Mouse (Mus musculus) E14TG2a.4 (cell line): ENCODE data around the gene Asb4.

Source experiments
- CTCF ChIP-seq: conservative IDR thresholded peaks from 2 replicates; pipeline ENCODE4 v1.5.1; 2014; ENCODE audit warnings: low read length
- NANOG ChIP-seq: IDR thresholded peaks from 2 replicates; pipeline ENCODE4 v1.6.1; 2014; ENCODE audit warnings: borderline replicate concordance, low read length, mixed read lengths
- POU5F1 ChIP-seq: IDR thresholded peaks from 2 replicates; pipeline ENCODE4 v1.6.1; 2014; ENCODE audit warnings: low read length, borderline replicate concordance

- no peak for TF ChIP-seq CTCF
- no peak for TF ChIP-seq NANOG
- no peak for TF ChIP-seq POU5F1
These were observed 58.0 kb downstream of the Asb4 start for GRCm38 (mm10) chr6:5441221-5441620.
